Mouse (Mus musculus): ENCODE measurements around the gene Abcc4.

Gene Abcc4

GRCm38 (mm10) chr14:118705808-118706731 lies at the start of gene Abcc4:
Abcc4 (minus strand) TSS chr14:118706219.
- in situ Hi-C loops (cut with MboI, MseI) = no loop called here

DNA sequence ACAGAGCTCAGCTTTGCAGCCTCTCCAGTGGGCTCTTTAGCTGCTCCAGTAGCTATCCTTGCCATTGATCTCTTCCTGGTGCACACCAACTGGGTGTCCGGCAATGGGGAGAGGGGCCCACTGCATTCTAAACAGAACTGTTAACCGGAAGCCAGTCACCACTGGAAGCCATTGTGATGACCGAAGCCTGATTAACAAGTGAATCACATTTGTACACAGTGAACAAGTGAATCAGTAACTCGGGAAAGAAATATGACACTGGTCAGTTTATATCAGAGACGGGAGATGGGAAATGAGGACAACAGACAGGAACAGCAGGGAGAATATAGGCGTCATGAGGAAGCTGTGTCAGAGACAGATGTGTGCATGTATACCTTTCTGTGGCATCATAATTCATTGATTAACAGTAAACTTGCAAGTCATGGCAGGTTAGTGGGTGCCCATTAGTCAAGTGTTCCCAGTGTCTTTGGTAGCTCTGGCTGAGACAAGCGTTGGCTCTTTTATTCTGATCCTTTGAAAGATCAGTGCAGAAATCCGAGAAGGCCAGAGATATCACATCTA lies 45.3 kb upstream of the Abcc4 start:
- in situ Hi-C loops (cut with MboI, MseI) = no loop called here

DNA sequence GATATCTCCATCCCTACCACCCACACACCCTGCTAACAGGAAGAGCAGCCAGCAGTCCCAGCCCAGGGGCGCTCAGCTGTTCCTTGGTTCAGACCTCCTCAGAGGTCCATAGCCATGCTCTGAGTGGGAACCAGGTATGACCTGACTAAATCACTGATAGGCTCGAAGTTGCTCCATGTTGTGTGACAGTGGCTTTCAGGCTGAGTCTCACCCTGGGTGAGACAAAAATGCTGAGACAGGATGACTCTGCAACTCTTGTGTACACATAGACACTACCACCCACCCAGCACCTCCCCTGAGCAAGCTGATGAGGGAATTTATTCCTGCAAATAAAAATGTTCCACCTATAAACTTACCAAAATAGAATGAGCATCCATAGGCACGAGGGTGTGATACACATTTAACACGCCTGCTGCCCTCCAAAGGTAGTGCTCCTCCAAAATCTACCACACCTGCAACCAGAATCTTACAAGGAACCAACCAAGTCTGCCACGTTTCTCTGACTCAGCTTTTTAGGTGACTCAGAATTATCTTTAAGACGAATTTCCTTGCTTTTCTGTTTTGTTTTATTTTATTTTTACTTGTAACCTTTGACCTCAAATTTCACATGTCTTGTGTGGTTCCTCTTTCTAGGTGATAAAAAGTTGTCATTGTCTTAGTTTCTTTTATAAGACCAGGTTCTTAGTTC lies 44.6 kb upstream of the Abcc4 start:
- in situ Hi-C loops (cut with MboI, MseI) = no loop called here

- in situ Hi-C loops (cut with MboI, MseI) = no loop called here
Observed at GRCm38 (mm10) chr14:118749715-118750114, 43.7 kb upstream of the Abcc4 start.

DNA sequence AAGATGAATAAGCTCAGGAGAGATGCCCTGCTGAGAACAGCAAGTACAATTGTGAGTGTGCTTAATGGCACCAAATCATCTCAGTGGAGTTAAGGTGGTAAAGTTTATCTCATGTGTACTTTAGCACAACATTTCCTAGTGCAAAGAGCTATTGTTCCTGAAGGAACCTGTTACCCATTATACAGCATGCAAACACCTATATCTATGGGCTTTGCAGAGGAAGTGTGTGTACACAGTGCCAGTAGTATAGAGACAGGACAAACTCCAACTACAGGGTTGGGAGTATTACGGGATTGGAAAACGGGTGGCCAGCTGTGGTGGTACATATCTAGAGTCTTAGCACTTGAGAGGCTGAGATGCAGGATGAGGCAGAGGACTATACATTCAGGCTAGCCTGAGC lies 43.0 kb upstream of the Abcc4 start:
- in situ Hi-C loops (cut with MboI, MseI) = no loop called here

DNA sequence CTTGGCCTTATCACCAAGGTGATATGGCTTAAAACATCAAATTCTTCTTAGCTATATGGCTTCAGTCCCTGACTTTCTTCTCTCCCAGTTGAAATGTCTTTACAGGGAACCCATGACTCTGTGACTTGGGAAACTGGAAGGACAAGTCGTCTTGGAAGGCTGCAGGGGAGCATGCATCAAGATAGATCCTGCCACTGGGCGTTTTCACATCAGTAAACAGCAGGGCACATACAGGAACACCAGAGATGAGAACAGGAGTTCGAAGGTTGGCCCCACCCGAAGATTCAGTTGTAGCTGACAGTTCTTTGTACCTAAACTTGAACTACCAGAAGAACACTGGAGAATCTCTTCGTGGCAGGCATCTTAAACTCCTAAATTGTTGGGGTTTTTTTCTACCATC lies 36.8 kb upstream of the Abcc4 start:
- in situ Hi-C loops (cut with MboI, MseI) = no loop called here

- in situ Hi-C loops (cut with MboI, MseI) = no loop called here
Observed at GRCm38 (mm10) chr14:118741780-118742179, 35.8 kb upstream of the Abcc4 start.

DNA sequence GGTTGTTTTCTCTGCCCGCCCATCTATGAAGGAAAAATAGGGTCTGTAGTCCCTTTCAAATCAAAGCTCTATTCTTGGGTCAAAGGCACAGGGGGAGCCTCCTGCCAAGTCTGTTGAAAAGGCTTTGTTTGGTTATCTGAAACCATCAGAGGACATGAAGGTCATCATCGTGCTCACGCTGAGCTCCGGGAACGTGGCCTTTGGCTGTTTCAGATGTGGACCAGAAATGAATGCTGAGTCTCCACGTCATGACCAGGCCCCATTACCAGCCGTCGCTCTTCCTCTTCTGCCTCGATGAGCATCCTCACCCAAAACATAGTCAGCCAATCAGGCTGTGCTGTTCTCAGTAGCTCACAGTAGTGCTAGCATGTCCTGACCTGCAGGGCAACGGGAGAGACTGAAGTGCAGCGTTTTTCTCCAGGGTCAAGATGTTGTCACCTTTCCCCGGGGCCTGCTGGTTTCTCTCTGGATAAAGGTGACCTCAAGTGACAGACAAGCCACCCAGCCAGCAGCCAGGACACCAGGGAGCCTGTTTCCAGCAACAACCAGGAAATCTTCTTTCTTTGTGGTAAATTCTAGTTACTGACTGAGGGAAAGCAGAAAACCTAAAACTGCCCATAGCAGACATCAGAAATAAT lies 31.4 kb upstream of the Abcc4 start:
- in situ Hi-C loops (cut with MboI, MseI) = no loop called here

- in situ Hi-C loops (cut with MboI, MseI) = no loop called here
Observed at GRCm38 (mm10) chr14:118735114-118735513, 29.1 kb upstream of the Abcc4 start.

DNA sequence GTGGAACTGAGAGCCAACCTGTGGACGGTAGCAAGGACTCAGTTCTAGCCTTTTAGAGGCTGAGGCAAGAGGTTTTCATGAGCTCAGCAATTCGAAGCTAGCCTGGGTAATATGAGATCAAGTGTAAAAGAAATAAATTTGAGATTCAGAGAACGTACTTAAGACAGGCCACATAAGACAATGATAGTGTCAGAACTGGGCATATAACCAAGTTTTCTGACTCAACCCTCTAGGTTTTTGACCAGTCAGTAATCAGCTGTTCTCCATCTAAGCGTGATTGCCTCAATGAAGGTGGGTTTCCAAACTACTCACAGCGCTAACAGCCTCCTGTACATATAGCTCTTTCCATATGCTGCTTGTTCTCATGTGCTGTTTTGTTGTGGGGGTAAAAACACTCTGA lies 27.1 kb upstream of the Abcc4 start:
- in situ Hi-C loops (cut with MboI, MseI) = no loop called here

- in situ Hi-C loops (cut with MboI, MseI) = no loop called here
Observed at GRCm38 (mm10) chr14:118730631-118731030, 24.6 kb upstream of the Abcc4 start.

- in situ Hi-C loops (cut with MboI, MseI) = no loop called here
Observed at GRCm38 (mm10) chr14:118725467-118725866, 19.4 kb upstream of the Abcc4 start.

DNA sequence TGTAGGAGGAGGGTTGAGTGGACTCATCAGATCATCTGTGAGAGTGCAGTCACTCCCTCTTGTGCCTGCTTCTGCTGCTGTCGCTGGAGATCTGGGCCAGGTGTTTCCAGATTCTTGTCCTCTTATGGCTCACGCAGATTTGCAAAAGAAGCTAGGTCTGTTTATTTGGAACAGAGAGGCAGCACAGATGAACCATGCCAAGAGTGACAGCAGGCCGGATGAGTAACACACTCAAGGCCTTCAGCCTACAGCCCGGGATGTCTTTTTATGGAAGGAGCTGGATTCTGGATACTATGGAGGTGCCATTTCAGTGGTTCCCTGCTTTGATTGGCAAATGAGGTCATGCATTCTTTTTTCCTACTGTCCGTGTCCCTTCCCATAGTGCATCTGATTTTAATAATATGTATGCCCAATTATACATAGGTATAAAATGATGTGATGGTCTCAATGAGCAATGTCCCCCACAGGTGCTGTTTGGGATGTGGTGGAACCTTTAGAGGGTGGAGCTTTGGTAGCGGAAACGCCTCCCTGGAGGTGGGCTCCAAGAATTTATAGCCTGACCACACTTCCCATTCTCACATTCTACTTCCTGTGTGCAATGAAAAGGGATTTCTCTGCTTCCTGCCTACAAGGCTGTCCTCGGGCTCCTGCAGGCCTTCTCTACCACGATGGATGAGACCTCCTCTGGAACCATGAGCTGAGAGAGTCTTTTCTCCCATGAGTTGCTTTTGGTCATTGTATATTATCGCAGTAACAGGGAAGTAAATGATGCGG lies 18.1 kb upstream of the Abcc4 start:
- in situ Hi-C loops (cut with MboI, MseI) = no loop called here

- in situ Hi-C loops (cut with MboI, MseI) = no loop called here
Observed at GRCm38 (mm10) chr14:118719566-118720174, 13.7 kb upstream of the Abcc4 start.

GRCm38 (mm10) chr14:118718576-118718975 lies 12.6 kb upstream of the Abcc4 start:
- in situ Hi-C loops (cut with MboI, MseI) = no loop called here

- in situ Hi-C loops (cut with MboI, MseI) = no loop called here
Observed at GRCm38 (mm10) chr14:118716372-118717312, 10.6 kb upstream of the Abcc4 start.

DNA sequence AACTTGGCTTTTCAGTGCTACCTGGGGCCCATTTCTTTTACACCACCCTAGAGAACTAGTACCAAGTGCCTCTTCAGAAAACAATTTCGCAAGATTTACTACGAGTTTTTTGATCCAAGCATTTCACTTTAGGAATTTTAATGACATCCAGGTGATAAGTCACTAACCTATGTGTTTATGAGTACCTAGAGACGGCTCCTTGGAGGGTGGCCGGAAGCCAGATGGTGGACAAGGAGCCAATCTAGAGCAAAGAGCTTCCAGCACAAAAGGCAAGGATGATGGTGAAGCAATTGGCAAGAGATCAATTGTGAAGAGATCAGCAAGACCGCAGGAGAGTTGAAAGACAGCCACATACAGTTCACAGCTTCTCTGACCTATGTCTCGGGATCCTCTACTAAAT lies 8.7 kb upstream of the Abcc4 start:
- in situ Hi-C loops (cut with MboI, MseI) = loop anchor here in 1 of 2 experiments (5.0 kb wide), 1 partner anchor 77 kb away; no protein-coding TSS in a partner anchor

DNA sequence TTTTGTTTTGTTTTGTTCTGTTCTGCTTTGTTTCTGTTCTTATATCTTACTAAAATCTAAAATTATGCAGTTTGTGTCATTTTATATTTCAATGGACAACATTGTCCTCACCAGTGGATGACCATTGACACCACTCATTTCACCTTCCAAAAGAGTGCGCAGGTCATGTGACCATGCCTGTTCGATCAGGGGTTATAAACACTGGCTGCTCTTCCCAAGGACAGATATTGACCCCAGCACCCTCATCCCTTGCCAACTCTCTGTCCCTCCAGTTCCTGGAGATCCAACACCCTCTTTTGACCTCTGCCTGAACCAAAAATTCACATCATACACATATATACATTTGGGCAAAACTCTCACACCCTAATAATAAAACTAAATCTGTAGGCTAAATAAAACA lies 8.3 kb upstream of the Abcc4 start:
- in situ Hi-C loops (cut with MboI, MseI) = loop anchor here in 1 of 2 experiments (5.0 kb wide), 1 partner anchor 77 kb away; no protein-coding TSS in a partner anchor

- in situ Hi-C loops (cut with MboI, MseI) = loop anchor here in 1 of 2 experiments (5.0 kb wide), 1 partner anchor 77 kb away; no protein-coding TSS in a partner anchor
Observed at GRCm38 (mm10) chr14:118713869-118714268, 7.8 kb upstream of the Abcc4 start.
